Mouse (Mus musculus): ENCODE data around the gene Gm17093.
"Not testable (repeated sequence)": the region's sequence is repeated elsewhere in the genome, so short reads cannot be mapped to it uniquely, and the experiment has no call there.

Gene Gm17093

GRCm38 (mm10) chr14:44517976-44518375 is at the start of gene Gm17093:
Gm17093 (plus strand) TSS chr14:44518276.
- DNase-seq = not testable (repeated sequence)

DNA sequence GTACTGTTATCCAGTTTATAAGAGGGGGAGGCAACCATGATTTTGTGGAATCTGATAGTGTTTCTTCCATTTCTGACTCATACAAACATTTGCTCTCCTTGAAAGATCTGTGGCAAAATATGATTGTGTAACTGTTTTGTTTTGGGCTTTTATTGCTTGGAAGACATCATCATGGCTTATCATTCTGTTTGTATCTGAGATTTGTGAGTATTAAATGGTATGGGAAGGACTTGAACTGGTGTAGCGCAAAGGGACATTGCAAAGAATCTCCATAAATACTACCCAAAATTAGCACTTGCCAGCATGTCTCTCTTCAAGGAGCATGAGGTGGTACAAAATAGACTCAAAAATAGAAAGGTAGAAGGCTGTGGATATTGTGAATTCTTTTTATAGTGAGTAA is 25.9 kb upstream of the Gm17093 start, which contains the start of gene BC061237:
TSS of gene BC061237 (plus strand) at position 301 of the 400 bp plus-strand sequence.
- not testable (repeated sequence) for DNase-seq

- DNase-seq = not testable (repeated sequence)
Observed at GRCm38 (mm10) chr14:44547961-44548360, 29.9 kb downstream of the Gm17093 start.

Data from retina, postnatal 1 day (tissue).